Mouse (Mus musculus): ENCODE data around the gene Tmem252.
"Not testable (repeated sequence)": the region's sequence is repeated elsewhere in the genome, so short reads cannot be mapped to it uniquely, and the experiment has no call there.

The Tmem252 gene

DNA sequence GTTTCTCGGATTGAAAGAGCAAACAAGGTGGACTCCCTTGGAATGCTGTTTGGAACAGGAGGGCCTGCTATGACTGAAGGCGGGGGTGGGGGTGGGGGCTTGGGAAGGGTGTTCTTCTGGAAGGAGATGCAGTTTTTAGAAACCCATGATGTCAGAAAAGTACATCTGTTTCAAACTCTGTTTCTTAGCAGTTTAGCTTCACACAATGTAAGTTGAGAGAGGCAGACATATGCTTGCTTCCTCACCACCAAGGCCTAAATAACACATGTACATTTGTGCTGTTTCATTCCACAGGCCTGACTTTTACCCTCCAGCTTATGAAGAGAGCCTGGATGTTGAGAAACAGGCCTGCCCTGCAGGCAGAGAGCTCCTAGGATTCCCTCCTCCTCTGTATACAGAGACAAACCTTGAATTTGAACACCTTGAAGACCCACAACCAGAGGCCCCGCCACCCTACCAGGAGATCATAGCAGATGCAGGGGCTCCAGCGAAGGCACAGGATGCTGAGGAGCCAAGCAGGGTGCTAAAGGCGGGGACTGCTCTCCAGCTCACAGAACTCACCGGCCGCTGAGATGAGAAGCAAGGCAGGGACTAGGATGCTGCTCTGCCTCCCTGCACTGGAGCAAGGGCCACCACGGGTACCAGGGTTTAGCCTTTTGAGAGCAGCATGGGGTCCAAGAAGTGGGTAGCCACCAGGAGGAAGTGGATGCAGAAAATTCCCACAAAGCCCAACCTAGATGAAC, 3.6 kb downstream of the Tmem252 start:
- DNase-seq (ENCODE audit: extremely low spot score, low read depth, low spot score): no peak

DNA sequence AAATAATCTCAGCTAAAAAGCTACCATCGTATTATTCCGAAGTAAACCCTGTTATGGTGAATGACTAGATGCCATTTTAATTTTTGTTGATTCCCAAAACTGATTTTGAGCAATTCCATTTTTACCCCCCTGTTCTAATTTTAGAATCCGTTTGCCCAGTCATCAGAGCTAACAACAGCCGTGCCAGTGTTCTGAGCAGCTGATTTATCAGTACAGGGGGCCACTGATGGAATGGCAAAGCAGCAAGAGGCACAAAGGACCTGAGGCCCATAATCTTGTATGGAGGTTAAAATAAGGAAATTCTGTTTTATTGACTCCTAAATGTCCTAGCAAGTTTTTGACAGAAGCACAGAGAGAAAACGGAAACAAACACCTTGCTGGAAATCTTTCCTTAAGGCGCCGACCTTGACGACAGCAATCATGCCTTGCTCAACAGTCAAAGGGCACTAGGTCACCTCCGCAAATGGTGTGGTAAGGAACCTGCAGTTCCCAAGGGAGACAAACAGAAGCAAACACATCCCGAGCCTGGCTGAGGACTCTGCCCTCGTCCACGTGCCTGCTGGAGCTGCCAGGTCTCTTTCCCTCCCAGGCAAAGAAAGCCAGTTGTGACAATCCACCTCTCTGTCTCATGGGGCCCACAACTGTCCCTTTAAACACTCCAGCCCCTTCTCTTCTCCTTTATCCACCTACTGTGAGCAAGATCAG, 9.4 kb downstream of the Tmem252 start:
- no peak for DNase-seq (ENCODE audit: extremely low spot score, low read depth, low spot score)

DNA sequence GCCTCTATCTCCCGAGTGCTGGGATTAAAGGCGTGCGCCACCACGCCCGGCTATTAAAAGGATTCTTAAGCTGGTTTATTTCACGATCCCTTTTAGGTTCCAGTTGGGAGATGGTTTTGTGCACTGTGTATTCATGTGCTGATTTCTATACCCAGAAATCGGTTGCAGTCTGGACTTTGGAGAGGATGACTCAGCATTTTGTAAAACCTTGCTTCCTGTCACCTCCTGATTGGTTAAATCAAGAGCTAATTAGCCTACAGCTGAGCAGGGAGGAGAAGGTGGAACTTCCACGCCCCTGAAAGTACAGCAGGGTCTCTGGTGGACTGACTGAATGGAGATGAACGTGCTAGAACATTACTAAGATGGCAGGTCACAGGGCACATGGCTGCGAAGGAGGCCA, 12.6 kb downstream of the Tmem252 start:
- DNase-seq (ENCODE audit: extremely low spot score, low read depth, low spot score): no peak

DNA sequence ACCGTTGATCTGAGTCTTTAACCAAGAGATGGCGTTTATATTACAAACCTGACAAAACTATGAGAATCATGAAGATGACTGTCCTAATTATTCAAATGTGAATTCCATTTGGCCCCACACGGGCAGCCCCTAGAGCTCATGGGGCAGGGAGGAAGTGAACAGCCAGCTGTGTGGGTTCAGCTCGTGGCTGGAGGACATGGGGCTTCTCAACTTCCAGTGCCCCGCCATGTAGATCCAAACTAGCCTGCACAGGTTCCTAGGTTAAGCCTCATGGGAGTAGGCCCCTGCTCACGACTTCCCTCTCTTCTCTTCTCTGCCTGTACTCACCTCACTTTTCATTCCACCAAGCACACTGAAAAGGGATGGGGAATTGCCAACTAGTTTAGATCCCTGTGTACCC, 14.5 kb downstream of the Tmem252 start:
- DNase-seq (ENCODE audit: extremely low spot score, low read depth, low spot score): no peak

DNA sequence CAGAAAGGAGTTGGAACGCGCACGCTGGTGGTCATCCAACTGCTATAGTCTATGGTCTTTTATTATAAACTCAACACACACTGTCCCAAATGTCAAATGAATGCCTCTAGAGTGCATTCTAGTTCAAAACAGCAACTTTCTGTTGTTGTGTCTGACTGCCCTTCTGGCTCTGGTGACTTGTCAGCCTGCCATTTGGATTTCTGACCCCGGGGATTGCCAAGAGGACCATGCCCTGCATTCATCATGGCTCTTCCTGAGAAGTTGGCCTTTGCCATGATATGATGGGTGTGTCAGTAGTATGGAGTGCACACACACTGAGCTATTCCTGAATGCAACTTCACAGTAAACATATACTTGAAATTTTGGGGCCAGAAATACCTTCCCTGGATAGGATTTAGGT, 15.7 kb downstream of the Tmem252 start:
- DNase-seq (ENCODE audit: extremely low spot score, low read depth, low spot score): no peak

DNA sequence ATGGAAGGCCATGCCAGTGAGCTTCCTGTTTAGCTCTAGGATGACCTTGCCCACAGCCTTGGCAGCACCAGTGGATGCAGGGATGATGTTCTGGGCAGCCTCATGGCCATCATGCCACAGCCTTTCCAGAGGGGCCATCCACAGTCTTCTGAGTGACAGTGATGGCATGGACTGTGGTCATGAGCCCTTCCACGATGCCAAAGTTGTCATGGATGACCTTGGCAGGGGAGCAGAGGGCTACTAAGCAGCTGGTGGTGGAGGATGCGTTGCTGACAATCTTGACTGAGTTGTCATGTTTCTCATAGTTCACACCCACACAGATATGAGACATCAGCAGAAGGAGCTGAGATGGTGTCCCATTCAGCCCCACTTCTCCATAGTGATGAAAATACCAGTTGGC, 18.9 kb downstream of the Tmem252 start:
- DNase-seq (ENCODE audit: extremely low spot score, low read depth, low spot score): no peak

DNA sequence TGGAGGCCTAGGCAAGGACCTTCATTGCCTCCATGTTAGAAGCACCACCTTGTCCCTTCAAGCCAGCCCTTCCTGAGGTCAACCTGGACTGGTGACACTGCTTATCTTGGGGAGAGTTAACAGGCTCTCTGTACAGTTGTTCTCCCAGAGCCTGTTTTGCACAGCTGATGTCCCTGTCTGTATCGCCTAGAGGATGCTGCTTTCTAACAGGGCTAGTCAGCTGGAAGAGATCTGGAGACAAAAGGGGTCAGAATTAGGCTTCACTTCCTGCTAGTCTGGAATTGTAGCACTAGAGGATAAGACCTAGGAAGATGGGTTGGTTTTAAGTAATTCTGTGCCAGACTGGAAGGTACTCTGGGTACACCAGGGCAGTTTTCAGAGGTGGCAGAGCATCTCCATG, 24.1 kb downstream of the Tmem252 start:
- no peak for DNase-seq (ENCODE audit: extremely low spot score, low read depth, low spot score)

DNA sequence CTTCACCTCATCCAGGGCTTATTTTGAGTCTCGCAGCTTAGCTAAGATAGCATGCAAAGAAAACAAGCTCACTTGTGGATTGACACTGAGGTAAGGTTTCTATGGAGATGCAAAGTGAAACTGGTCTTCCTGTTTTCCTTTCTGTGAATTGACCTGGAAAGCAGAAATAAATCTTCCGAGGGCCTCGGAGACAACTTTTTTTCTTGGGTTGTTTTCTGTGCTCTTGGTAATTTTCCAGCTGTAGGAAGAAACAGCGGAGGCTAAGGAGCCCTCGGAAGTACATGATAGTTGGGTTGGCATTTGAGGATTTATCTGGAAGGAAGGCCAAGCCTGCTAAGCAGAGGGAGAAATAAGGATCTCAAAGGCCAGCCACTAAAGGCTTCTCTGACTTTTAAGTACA, 24.8 kb downstream of the Tmem252 start:
- no peak for DNase-seq (ENCODE audit: extremely low spot score, low read depth, low spot score)

DNA sequence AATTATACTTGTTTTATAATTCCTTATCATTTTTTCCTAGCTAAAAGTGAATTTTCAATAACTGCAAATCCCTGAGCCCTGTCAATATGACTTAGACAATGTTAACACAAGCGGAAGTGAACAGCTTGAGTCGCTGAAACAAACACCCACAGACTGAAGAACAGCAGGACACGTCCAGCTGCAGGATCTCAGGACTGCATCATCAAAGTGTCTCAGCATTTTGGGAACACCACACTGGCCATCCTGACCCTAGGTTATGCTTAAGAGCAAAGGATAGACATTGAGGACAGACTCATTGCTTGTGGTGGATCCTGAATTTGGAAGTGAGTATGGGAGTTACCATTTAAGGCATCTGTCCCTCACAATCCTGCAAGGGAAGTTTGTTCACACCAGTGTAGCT, 25.4 kb downstream of the Tmem252 start:
- DNase-seq (ENCODE audit: extremely low spot score, low read depth, low spot score): no peak

DNA sequence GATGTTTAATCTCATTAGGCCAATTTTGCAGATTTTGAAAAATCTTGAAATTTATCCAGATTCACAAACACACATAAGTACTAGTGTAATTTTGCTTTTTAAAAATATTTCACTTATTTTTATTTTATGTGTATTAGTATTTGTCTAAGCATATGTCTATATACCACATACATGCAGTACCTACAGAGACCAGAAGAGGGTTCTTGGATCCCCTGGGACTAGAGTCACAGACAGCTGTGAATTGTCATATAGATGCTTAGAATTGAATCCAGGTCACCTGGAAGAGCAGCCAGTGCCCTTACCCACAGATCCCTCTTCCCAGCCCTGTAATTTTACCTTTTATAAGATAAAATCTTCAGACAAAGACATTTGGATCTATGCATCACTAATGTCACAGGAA, 26.1 kb downstream of the Tmem252 start:
- DNase-seq (ENCODE audit: extremely low spot score, low read depth, low spot score): no peak

DNA sequence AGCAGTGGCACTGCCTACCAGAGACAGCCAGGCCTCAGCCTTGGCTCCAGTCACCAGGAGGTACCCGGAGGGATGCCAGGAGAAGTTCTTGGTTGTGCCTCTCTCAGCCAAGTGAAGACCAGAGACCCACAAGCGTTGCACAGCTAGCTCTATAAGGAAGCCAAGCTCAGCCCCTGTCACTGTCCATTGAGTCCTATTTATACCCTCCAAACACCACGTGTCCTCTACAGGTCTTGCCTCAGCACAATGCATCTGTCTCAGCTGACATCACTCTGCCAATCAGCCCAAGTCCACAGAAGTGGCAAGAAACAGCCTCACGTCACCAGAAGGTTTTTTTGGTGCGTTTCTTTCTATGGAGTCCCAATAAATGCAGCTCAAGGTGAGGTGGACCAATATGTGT, 26.9 kb downstream of the Tmem252 start:
- DNase-seq (ENCODE audit: extremely low spot score, low read depth, low spot score): no peak

DNA sequence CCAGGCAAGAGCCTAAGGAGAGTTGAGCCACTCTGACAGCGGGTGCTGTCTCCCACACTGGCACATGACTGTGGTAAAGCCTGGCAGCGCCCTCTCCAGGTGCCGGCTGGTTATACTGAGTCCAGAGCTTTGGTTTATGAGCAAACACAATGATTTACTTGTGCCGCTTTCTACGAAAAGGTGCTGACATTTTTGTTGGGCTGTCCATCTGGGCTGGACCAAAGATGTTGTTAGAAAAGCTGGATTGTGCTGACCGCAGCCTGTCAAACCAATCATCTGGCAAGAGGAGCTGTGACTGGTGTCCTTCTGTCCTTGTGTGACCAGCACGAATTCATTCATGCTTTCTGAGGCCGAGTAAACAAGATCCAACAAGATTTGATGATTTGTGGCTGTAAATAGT, 27.9 kb downstream of the Tmem252 start:
- DNase-seq (ENCODE audit: extremely low spot score, low read depth, low spot score): no peak

DNA sequence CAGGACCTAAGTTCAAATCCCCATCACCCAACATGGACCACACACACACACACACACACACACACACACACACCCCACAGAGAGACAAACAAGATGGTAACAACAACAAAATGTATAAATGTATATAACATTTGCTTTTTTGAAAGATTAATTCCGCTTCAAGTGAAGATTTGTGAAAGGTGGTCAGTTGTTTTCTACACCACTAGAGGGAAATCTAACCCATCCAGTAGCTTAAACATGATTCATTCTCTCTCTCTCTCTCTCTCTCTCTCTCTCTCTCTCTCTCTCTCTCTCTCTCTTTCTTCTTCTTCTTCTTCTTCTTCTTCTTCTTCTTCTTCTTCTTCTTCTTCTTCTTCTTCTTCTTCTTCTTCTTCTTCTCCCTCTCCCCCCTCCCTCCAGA, 29.4 kb downstream of the Tmem252 start:
- DNase-seq (ENCODE audit: extremely low spot score, low read depth, low spot score): not testable (repeated sequence)

DNA sequence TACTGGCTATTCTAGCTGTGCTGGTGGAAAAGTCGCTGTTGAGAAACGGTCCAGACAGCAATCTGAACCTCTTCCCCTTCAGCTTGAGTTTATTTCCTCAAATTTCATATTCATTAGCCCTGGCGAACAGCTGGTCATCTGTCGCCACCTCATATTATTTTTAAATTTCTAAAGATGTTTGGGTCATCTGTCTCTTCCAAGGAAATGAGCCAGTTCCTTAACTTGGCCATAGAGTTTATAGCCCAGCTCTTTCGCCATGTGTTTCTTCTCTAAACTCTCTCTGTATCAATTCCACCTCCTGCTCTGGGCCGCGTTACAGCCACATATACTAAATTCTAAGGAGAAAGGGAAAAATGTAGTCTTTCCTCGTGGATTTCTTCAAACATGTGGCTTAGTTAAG, 29.9 kb downstream of the Tmem252 start:
- no peak for DNase-seq (ENCODE audit: extremely low spot score, low read depth, low spot score)

DNA sequence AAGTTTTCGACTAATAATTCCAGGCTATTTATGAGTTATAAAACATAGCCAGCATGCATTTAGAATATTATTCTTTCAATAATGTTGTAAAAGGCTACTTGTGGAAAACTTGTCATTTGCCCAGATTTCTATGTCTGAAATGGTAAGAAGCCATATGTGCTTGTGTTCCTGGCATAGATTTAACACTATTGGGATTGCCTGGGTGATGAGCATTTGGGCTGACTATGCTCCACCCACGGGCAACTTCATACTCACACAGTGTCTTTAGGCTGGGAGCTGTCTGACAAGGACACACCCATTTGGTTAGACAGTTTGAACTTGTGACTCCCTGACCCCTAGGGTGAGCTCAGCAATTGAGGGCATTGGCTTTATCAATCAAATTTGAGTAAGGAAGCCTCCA, 30.5 kb downstream of the Tmem252 start:
- no peak for DNase-seq (ENCODE audit: extremely low spot score, low read depth, low spot score)

DNA sequence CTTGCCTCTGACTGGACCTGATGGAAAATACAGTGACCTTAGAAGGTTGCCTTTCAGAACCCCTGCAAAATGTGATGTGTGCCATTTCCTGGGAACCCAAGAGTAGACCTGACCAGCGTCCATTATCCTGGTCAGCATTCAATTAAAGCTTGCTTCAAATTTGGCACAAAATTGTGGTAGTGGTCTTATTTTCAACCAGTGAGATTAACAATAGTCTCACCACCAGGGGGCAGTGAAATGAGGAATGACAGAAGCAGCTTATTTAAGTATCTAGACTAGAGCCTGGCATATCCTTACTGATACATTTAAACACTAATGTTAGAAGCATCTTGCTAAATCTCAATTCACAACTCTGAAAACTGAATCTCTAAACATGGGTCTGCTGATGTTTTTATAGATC, 31.6 kb downstream of the Tmem252 start:
- DNase-seq (ENCODE audit: extremely low spot score, low read depth, low spot score): peak; percentile 52

DNA sequence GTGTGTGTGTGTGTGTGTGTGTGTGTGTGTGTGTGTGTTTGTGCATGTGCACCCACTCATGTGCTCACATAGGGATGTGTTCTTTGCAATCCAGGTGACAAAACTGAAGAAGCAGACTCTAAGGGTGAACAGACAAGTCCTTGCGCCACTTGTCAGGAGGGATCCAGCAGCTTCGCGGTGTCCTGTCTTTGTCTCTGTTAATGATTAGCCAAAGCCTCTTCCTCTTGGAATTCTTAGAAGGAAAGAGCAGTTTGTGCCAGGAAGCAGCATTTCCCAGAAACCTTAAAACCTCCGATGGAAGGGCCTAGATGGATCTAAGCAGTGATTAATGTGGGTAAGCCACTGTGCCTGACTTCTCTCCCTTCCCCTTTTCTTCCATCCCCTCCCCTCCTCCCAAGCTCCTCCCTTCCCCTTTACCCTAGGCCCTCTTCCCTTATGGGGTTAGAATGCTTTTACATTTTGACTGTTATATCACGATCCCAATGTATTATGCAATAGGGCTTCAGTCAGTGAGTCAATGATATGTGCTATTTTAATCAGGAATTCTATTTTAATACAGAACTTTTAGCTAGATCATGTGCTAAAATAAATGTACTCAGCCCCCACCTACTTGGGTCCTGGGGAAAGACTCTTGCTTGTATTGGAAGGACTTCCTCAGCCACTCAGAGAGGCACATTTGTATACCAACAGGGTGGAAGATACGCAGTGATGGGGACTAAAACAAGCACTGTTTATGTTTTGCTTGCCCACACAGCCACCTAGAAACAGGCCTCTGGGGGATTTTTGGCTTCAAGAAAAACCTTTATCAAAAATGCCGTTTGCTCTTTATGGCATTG, 33.5 kb downstream of the Tmem252 start:
- DNase-seq (ENCODE audit: extremely low spot score, low read depth, low spot score): no peak

DNA sequence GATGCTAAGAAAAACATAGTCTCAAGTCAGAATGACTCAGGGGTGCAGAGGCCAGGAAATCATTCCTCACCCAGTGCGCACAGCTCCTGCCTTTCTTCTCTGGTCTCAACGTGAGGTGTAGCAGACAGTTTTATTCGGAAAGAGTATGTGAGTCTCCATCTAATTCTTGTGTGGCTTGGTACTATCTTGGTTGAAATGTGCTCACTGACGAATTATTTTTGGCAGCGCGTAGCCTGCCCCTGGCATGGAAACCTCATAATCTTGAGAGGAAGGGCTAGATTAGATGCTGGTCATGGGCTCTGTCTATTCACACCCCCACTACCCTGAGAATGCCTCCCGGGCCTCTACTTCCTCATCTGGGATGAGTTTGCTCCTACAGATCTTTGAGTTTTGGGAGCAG, 34.2 kb downstream of the Tmem252 start:
- no peak for DNase-seq (ENCODE audit: extremely low spot score, low read depth, low spot score)

DNA sequence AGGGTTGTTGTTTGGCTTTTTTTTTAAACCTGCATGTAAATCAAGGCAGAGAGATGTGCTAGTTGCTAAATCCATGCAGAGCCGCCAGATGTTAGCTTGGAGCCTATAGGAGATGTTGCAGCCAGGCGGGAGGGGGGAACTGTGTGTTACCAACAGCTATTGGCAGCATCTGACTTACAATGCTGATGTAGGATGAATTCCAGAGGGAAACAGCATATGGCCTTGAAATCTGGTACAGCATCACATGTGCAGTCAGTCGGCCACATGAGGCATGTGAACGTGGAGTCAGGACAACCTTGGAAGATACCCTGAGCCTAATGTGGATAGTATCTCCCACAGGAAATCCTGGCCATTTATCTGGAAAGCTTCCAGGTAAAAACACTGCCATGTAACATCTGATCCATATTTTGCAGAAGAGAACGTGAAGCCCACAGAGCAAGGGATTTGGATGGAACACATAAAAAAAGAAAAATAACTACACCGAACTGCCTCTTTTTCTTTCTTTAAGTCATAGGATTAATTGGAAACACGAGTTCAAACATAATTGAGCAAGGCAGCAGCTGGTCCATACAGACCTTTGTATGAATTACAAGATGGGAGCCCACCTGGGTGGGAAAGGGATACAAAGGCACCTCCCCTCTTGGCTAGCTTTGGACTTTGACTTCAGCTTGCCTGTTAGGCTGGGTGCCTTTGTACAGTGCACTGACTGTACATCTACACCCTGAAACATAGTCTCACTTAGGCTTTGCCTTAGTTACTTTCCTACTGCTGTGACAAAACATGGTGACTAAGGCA, 42.7 kb downstream of the Tmem252 start:
- no peak for DNase-seq (ENCODE audit: extremely low spot score, low read depth, low spot score)

DNA sequence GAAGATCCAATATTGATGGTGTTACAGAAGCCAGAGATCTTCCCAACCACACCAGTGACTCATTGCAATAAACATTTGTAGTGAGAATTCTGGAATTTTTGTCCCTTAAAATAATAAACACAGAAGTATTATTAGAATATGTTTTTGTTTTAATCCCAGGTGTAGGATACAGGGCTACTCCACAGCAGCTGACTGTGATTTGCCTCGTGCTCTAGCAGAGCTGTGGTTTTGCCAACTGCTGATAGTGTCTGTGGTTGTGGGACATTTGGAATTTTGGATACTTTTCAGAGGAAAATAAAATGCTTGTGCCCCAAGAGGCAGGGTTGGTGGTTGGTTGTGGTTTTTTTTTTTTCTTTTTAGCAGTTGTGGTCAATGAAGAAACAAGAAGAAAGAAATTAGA, 44.2 kb downstream of the Tmem252 start:
- no peak for DNase-seq (ENCODE audit: extremely low spot score, low read depth, low spot score)

DNA sequence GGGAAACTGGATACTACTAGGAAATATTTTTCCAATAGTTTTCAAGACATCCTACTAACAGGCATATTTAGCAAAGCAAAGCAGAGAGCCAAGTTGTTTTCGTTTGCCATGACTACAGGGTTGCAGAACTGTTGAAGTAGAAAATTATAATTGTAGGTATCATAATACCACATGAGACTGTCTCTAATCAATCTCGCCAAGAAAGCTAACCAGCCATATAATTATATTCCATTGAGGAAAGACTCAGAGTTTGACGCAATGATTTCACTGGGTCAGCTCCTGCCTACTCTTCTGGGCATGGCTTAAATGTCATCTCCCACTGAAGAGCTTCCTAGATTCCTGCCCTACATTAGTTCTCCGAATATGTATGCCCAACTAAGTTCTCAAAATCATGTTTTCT, 45.7 kb downstream of the Tmem252 start:
- no peak for DNase-seq (ENCODE audit: extremely low spot score, low read depth, low spot score)

Data from hindlimb bud, embryonic 11.5 days (tissue).